Mouse (Mus musculus) hindlimb bud, embryonic 11.5 days (tissue): ENCODE measurements around the gene Pgap3.
"Not testable (repeated sequence)": the region's sequence is repeated elsewhere in the genome, so short reads cannot be mapped to it uniquely, and the experiment has no call there.

Experiments used
- DNase-seq: peaks from one replicate; pipeline ENCODE4 v3.0.0-alpha.2; 2012; ENCODE audit warnings: low read depth, low spot score; ENCODE audit errors: extremely low spot score

Gene Pgap3

DNA sequence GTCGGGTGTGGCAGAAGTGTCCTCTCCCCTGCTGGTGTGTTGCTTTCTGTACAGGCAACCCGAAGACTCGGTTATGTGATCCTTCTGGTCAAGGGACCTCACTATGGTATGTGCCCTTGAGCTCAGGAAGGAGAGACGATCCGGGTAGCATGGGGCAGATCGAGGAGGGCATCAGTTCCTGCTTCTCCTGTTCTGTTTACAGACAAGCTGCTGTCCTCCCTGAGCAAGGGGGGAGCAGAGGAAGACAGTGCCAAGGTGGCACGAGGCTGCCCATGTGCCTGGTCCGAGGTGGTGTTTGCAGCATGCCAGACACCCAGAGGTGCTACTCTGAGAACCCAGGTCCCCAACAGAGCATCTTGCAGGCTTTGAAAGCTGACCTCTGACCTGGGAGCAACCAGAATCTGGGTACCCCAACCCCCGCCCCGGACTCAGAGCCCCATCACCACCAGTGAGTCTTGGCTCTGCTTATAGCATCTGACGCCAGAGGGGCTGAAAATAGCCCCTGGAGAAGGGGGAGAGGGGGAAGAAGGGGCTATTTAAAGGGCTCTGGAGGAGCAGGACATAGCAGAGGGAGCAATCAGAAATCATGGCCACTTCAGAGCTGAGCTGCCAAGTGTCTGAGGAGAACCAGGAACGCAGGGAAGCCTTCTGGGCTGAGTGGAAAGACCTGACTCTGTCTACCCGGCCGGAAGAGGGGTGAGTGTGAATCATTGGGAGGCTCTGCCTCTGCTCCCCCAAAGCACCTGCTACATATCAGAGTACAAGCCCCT lies 16.8 kb downstream of the Pgap3 start, which contains the start of gene Tcap:
Gene Tcap (plus strand): TSS at position 551 of the 770 bp plus-strand sequence.
- DNase-seq: no peak

DNA sequence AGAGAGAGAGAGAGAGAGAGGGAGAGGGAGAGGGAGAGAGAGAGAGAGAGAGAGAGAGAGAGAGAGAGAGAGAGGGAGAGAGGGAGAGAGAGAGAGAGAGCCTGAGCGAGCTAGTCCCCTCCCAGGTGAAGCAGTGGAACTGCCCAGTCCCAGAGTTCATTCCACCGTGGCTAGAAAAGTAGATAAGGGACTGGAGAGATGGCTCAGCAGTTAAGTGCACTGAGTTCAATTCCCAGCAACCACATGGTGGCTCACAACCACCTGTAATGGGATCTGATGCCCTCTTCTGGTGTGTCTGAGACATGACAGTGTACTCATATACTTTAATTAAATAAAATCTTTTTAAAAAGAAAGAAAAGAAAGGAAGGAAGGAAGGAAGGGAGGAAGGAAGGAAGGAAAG lies 17.9 kb downstream of the Pgap3 start:
- not testable (repeated sequence) for DNase-seq

DNA sequence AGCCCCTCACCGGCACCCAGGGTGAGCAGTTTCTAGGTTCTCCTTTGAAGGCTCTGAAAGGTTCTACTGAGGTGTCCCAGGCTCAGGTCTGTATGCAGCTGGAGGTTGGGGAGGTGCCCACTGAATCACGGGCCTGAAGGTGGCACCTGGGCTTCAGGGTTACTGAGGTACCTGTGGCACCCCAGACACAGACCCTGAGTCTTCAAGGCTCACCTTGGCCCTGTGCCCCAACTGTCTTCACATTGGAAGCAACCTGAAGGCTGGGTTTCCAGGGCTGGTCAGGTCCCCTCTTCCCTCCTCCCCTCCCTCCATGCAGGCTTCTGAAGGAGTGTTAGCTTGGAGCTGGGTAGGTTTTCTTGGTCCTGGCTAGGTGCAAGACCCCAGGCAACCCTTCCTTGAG lies 18.6 kb downstream of the Pgap3 start:
- DNase-seq: no peak

DNA sequence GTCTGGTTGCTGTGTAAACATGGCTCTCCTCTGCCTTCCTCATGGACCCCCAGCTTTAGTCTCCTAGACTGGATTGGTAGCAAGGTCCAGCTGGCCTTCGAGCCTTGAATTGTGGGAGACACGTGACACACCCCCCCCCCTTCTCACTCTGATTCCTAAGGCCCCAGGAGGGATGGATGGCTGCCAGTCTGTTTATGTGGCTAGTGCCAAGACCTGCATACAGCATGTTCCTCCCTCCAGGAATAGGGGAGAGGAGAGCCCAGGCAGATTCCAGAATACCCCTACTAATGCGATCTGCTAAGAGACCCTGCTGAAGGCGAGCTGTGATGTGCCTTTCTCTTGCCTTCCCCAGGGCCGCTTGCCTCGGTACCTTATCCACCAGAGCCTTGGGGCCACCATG lies 20.2 kb downstream of the Pgap3 start:
- no peak for DNase-seq

DNA sequence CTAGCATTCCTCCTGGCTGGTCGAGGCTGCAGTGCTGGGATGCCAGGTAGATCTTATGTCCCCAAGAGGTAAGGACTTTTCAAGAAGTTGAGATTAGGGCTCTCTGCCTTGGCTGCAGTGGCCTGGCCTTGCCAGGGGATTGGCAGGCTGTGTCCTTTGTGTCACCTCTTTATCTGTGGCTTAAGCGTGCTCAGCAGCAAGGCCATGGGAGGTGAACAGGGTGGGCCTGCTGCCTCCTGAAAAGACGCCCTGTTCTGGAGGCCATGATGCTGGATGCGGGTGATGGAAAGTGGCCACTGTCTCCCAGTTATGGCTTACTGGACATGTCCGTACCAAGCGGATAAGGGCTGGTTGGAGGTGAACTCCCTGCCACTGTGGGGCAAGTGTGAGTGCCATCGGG lies 20.9 kb downstream of the Pgap3 start:
- no peak for DNase-seq

DNA sequence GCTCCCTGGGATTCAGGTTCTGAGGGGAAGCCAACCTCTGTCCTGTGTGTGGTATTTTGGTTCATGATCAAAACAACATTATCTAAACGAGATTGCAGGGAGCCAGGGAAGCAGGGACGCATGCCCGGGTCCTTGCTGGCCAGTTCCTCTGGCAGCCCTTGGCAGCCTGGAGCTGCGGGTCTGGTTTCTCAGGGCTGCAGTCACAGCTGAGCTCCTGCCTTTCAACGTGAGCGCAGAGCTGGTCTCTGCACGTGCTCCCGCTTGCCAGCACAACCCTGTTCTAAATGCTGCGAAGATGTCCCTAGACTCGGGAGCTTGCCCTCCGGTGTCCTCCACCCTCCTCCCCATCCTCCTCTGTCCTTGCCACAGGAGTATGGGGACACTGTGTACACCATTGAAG lies 22.5 kb downstream of the Pgap3 start:
- no peak for DNase-seq

DNA sequence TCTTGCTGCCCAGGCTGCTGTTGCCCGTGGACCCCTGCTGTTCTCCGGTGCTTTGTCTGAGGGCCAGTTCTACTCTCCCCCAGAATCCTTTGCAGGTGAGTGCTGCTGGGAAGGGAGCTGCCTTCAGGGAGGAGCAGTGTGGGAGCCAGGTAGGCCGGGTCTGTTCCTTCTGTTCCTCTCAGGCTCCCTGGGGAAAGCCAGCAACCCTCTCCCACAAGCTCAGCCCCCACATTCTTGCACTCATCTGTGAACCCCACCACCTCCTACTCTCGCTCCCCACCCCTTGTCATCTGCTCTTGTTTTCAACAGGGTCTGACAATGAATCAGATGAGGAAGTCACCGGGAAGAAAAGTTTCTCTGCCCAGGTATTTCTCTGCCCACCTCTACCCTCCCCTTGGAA lies 23.5 kb downstream of the Pgap3 start:
- DNase-seq: no peak

DNA sequence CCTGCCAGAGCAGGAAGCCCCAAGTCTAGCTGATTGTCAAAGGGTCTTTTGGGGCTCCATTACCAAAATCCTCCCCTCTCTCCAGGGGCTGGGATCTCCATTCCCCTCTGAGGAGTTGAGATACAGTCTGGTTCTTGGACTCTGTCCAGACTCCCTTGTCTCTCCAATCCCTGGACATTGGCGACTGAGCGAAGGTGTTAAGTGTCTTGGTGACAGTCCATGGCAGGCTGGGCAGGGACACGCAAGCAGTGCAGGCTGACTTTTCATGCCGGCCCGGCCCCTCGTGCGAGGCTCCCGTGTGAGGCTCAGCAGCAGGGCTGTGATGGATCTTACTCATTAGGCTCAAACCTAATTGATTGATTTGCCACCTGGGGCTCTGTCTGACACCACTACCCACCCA lies 26.0 kb downstream of the Pgap3 start:
- no peak for DNase-seq

DNA sequence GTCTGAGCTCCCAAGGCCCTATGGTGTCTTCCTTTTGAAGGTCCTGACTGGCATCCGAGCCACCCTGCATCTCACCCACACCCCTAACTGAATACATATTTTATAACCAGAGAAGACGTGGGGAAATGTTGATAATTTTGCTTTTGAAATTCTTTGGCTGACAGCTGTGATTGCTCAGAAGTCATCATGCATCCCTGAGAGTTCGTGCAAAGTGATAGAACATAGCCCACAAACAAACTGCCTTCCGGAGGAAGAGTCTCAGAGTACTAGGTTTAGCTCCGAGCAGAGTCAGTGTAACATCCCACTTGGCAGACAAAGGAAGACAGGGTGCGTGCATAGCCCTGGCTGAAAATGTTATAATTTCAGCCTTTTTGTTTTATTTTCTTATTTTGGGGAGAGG lies 27.0 kb downstream of the Pgap3 start:
- DNase-seq: no peak

DNA sequence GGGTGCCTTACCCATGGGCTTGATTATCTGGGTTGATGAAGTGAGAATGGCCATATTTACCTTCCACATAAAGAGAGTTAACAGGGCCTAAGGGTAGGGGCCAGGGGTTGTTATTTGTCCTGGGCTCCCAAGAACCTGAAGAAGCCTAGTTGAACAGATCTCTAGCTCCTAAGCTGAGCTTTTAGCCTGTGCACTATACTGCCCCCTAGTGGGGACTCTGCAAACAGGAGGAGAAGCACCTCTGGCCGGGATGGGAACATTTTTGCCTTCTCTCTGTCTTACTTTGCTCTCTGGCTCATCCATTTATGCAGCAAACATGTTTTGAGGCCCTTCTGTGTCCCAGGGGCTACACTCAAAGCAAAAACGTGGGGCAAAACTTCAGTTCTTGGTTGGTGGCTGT lies 27.9 kb downstream of the Pgap3 start:
- peak; percentile 69 for DNase-seq

DNA sequence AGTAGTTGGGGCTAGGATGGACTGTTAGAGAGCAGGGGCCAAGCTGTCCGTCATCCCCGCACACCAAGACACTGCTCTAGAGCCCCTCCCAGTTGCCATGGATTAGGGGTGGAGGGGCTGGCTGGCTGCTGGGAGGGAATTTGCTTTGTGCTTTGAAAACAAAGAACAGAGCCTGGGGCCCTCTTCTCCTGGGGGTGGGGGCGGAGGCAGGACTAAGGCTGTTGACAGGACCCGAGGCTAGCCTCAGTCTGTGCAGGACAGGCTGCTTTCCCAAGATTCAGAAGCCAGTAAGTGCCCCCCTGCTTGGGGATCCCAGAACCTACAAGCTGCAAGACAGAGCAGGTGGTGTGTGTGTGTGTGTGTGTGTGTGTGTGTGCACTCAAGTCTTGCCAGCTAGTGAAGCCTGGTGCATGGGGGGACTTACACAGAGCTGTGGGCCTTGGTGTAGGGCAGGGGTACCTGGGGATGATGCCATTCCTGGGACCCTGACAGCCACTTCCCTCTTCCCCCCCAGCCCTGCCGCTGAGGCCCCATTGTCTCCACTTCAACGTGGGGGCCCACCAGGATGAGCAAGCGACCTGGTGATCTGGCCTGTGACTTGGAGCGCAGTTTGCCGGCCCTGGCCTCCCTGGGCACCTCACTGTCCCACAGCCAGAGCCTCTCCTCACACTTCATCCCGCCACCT lies 28.6 kb downstream of the Pgap3 start:
- DNase-seq: no peak

DNA sequence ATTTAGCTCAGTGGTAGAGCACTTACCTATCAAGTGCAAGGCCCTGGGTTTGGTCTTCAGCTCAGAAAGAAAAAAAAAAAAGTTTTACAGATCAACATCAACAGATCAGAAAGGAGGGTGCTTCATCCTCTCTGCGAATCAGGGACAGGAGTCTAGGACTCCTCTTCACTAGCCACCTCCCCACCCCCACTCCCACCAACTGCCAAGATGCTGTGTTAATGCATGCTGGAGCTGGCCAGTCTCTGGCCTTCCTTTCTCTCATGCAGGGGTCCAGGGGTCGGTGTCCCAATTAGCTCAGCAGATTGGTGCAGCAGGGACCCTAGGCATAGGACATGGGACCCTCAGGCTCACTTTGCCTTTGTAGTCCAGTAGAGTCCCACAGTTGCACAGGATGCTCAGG lies 29.7 kb downstream of the Pgap3 start:
- no peak for DNase-seq

DNA sequence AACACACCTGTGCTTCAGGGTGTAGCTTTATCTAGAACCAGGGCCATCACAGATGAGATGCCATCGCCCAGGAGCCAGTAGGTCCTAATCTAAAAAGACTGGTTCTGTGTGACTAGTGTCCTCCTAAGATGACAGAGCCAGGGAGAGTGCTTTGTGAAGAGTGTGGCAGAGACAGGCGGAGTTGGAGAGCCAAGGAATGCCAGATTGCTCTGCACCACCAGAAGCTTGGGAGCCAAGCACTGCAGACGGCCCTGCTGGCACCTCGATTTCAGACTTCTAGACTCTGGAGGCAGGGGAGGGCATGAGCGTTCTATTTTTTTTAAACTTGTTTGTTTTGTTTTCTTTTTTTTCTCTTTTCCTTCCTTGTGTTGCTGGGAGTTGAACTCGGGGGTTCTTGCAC lies 31.0 kb downstream of the Pgap3 start:
- DNase-seq: no peak

DNA sequence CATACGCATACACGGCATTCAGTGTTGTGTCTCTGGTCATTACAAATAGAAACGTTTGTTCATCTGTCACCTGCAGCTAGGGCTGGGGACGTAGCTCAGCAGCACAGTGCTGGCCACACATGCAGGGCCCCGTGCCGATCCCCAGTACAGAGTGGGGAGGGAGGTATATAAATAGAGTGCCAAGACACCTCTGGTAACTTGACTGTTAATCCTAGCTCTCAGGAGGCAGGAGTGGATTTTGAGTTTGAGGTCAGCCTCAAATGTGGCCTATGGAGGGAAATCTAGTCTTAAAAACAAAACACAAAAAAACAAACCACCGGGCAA lies 32.5 kb downstream of the Pgap3 start:
- no peak for DNase-seq

DNA sequence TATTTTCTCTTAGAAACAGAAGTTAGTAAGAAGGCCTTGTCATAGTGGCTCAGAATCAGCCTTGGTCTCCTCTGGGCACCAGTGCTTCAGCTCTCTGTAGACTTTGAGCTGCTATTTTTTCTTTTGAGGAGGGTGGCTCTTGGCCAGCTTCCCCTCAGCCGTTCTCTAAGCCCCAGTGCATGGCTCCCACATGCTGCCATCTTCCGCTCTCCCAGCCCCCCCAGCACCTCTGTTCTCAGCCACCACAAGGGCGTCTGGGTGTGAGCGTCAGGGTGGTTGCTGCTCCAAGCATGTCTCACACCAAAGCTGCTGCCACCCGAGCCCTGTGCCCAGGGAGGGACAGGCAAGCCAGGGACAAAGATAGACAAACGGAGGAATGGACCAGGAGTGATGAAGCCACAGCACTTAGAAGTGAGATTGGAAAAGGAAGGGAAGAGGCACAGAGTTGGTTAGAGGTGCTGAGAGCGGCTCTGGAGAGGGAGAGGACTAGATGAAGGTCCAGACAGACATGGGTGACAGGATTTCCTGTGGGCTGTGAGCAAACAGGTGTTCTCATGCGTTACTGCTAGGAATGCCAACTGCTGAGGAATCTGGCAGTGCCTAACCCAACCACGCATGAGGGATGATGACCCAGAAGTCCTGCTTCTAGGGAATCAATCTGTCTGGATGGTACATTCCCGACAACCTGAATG lies 33.0 kb downstream of the Pgap3 start:
- DNase-seq: no peak

DNA sequence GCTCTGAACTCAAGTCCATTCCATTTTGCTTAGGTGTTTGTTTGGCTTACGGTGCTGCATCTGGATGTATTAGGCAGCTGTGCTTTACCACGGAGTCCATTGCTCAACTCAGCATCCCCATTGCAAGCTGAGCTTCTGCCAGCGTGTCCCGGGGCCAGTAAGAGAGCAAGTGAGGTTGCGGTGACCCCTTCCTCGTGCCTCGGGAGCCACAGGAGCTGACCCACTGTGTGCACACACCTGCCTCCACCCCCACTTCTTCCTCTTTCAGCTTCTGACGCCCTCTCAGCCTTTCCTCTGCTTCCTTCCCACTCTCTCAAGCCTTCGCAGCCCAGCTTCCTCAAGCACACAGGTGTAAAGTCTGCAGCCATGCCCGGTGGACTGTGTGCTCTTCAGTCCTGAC lies 34.0 kb downstream of the Pgap3 start:
- DNase-seq: no peak

DNA sequence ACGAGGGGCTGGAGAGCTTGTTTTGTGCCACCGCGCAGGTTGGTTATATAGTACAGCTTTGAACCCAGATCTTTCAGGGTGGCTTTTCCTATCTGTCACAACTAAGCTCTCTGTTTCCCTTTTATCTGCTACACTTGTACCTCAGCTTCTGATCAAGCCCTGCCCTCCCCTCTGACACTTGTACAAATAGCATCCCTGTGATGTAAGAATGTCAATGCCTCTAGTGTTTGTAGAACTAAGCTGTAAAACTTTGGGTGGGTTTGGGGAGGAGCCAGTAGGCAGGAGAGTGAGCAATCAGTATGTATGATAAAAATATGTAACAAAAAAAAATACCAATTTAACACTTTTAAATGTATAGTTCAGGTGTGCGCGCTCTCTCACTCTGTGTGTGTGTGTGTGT lies 35.9 kb downstream of the Pgap3 start:
- no peak for DNase-seq

DNA sequence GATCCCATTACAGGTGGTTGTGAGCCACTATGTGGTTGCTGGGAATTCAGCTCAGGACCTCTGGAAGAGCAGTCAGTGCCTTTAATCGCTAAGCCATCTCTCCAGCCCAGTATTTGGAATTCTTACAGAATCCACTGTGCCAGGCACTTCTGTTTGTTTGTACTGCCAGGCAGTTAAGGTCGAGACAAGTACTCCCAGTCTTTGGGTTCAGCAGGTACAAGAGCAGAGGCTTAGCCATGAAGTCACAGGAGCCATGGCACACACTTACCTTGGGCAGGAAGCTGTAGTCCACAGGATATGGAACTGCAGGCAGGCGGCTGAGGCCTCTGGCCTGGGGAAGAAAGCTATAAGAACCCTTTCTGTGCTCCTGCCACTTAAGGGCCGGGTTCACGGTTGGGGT lies 36.5 kb downstream of the Pgap3 start:
- DNase-seq: no peak

DNA sequence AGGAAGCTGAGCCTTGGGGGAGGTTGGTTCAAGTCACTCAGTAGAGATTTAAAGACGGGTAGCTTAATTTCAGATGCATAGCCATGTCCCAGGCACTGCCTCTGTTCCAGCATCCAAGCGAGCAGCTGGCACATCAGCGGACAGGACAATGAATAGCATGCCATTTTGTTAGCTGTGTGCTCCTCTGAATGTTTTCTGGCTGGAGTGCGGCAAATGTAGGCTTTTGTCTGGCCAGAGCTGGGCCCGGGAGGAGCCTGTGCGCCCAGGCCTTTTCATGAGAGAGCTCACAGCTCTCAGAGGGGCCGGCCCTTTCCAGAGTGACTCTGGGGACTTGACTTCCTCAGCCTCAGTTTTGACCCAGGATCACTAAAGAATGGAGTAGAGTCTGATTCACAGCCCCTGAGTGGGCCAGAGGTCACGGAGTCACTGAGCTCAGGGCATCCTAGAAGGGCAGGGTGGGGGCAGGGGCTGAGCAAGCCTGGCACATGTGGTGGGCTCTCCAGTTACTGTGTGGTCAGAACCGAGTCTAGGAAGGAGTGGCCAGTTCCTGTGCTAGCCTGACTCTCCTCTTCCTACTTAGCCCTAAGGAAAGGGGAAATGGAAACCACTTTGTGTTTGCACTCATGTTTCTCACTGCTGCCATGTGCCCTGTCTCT lies 39.3 kb downstream of the Pgap3 start:
- DNase-seq: no peak

DNA sequence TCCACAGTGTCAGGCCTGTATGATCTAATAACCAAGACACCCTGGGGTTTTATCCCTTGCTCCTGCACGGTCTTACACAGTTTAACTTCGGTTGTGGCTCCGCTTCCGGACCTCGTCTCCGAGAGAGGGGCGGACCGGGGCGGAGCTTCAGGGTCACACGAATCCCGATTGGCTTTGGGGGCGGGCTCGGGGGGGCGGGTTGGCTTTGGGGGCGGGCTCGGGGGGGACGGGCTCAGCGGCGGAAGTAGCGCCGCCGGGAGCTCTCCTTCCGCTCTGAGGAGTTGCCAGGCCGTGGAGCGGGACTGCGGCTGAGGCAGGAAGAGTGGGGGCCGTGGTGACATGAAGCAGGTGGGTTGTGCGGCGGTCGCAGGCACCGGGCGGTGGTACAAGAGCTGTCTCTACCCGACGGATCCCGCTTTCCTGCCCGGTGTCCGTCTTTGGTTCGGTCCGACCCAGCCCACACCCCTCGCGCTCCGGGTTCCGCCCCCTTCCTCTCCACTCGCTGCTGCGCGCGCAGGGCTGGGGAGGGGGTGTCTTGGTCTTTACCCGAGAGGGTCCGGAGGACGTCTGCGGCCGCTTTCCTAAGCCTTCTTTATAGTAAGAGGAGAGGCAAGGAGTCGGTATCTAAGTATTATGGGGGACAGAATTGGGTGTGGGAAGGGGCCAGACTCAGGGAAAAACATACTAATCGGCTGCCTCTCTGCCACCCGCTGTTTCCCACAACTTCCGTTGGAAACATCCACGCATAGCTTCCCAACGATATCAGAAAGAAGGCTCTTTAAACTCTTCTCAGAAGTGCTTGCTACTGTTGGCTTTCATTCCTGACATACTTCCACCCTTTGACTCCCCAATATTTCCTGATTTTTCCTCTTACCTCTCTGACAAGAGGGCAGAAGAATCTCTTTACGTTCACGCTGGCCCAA lies 41.9 kb downstream of the Pgap3 start, which contains the start of gene Stard3:
Gene Stard3 (plus strand): TSS at position 208 of the 923 bp plus-strand sequence.
- peak; percentile 78 for DNase-seq
